Mouse (Mus musculus) G1E (cell line): ENCODE measurements around the gene Gm9747.

Experiments used
- CTCF ChIP-seq: IDR thresholded peaks from 2 replicates; pipeline ENCODE4 v1.5.1; 2012; ENCODE audit warnings: low read depth, low read length, inconsistent platforms, mixed read lengths
- GATA1 ChIP-seq: IDR thresholded peaks from 2 replicates; pipeline ENCODE4 v1.6.1; 2012; ENCODE audit warnings: borderline replicate concordance, low read length, inconsistent platforms, mixed read lengths
- GATA2 ChIP-seq: IDR thresholded peaks from 2 replicates; pipeline ENCODE4 v1.6.1; 2012; ENCODE audit warnings: low read depth, low read length, inconsistent platforms, borderline replicate concordance
- POLR2AphosphoS5 ChIP-seq: IDR thresholded peaks from 2 replicates; pipeline ENCODE4 v1.6.1; 2012; ENCODE audit warnings: low read depth, low read length, inconsistent platforms; ENCODE audit not compliant: insufficient replicate concordance
- TAL1 ChIP-seq: conservative IDR thresholded peaks from 2 replicates; pipeline ENCODE4 v1.6.1; 2012; ENCODE audit warnings: low read depth, low read length, inconsistent platforms, mixed read lengths

DNA sequence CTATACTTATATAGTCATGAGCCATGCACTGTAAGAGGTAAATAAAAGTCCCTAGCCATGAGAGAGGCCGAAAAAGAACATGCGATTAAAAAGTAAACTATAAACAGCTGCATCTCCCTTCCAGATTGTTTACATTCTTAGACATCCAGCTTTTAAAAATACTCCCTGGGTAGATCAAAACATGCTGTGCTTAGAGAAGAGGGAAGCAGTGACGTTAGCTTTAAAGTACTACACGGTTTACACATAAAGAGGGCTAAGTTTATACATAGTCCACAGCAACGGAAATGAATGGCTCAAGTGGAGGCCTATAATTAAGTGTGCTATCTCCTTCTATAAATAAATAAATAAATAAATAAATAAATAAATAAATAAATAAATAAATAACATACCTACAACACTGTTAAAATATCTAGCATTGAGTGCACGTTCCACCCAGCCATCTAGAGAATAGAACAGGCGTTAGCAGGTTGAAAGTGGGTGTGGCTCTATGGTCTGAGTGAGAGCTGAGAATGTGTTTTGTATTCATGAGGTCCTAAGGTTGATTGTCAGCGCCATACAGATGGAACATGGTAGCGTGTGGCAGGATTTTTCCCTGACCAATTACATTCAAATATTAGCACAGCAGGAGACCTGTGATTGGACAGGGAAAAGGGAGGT is 21.0 kb downstream of the Gm9747 start:
- TF ChIP-seq TAL1 (no peak), CTCF (no peak), GATA1 (no peak), POLR2AphosphoS5 (no peak), GATA2 (no peak)
